Mouse (Mus musculus): ENCODE data around the gene Olfr732.

The Olfr732 gene

DNA sequence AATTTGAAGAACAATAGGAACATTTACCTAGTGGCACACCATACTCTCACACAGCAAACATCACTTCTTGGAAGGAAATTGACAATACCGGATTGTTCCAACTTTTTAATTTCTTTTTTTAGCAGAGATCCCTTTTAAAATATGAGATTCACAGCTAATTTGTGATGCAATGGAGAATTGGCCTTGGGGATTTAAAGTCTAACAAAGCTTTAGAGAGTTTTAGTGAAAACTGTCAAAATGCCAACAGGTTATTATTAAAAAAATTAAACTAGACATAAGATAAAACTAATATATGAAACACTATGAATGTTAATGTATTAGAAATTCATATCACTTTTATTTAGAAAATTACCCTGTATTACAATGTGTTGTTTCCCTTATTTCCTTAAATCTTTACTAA lies at the start of gene Olfr732:
Gene Olfr732, minus strand, starts transcription at position 101 of the 400 bp plus-strand sequence.
- no peak for DNase-seq

DNA sequence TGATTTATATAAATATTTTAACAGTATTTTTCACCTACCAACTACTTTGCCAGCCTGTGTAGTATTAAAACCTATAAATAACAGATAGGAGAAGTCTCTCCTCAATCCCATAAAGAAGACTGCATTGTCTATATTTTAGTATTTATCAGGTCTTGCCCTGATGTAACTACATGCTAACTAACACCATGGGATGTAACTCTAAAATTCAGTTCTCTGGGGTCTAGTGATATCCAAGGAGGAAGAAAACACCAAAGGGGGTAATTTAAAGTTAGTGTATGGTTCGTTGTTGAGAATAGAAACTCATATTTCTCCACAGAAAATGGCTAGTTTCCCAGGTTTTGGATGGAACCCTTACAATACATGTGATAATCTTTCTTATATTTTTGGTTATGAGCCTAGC lies 42.7 kb upstream of the Olfr732 start, which contains the start of gene Olfr734:
Gene Olfr734, minus strand, starts transcription at position 101 of the 400 bp plus-strand sequence.
- DNase-seq, result no peak

DNA sequence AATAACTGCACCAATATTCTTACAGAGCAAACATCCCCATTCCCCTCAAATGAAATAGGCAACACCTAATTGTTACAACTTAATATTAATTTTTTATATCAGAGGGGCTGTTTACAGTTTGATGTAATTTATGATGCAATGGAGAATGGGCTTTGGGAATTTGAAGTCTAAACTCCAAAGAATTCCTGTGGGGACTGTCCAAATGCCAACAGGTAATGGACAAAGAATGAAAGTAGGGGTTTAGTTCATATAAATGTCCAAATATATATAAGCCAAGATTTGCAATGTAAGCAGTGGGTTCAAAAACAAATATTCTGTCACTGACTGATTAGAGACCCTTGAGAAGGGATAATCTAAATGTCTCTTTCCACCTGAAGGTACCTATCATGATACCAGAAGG lies 17.4 kb upstream of the Olfr732 start, which contains the start of gene Olfr733:
Gene Olfr733, minus strand, starts transcription at position 101 of the 400 bp plus-strand sequence.
- DNase-seq, result no peak

DNA sequence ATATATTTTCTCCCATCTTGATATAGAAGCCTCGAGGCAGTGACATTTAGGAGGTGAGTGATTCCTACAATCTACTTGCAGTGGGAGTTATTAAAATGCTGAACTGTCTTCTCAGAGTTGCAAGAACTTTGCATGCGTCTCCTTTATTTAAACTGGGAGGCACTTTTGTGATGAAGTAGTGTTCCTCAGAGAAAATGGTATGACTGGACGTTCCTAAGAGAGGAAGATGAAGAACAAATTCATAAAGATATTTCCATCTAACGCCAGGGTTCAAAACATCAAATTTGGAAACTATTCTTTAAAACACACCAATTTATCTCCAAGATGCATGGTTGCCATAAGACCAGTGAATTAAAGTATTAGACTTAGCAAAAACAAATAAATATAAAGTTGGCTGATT lies 42.2 kb downstream of the Olfr732 start, which contains the start of gene Olfr731:
Gene Olfr731, minus strand, starts transcription at position 101 of the 400 bp plus-strand sequence.
- no peak for DNase-seq
